Mouse (Mus musculus) right cerebral cortex, adult 2 months (tissue): ENCODE measurements around the gene Gpr84.
"Not testable (repeated sequence)": the region's sequence is repeated elsewhere in the genome, so short reads cannot be mapped to it uniquely, and the experiment has no call there.

Experiments used
- DNase-seq, 2 experiments: peaks; one replicate each; pipeline ENCODE4 v3.0.0; 2021 to 2022; ENCODE audit warnings: low spot score in 2 of 2

The Gpr84 gene

GRCm38 (mm10) chr15:103285778-103286417 is 24.5 kb downstream of the Gpr84 start:
- peak in 1 of 2 experiments; percentile 29 for DNase-seq

- DNase-seq, result peak in 1 of 2 experiments; percentile 8
Measured at GRCm38 (mm10) chr15:103284647-103285046, 25.8 kb downstream of the Gpr84 start.

- DNase-seq, result peak in 1 of 2 experiments; percentile 43
Measured at GRCm38 (mm10) chr15:103284066-103284465, 26.3 kb downstream of the Gpr84 start.

GRCm38 (mm10) chr15:103281465-103282205 is 28.8 kb downstream of the Gpr84 start:
- DNase-seq, result no peak

- DNase-seq, result no peak
Measured at GRCm38 (mm10) chr15:103280817-103281464, 29.5 kb downstream of the Gpr84 start.

GRCm38 (mm10) chr15:103279750-103280149 is 30.7 kb downstream of the Gpr84 start:
- no peak for DNase-seq

GRCm38 (mm10) chr15:103277949-103278348 is 32.5 kb downstream of the Gpr84 start:
- no peak for DNase-seq

- DNase-seq, result not testable (repeated sequence)
Measured at GRCm38 (mm10) chr15:103275943-103276342, 34.5 kb downstream of the Gpr84 start.

- peak; percentile 97 to 98 for DNase-seq
Measured at GRCm38 (mm10) chr15:103272419-103273279, 37.8 kb downstream of the Gpr84 start, which contains the start of gene Copz1. Gene Copz1 (plus strand): TSS chr15:103272714.

- DNase-seq, result no peak
Measured at GRCm38 (mm10) chr15:103268903-103269302, 41.5 kb downstream of the Gpr84 start.

GRCm38 (mm10) chr15:103264794-103265193 is 45.6 kb downstream of the Gpr84 start:
- no peak for DNase-seq

- DNase-seq, result no peak
Measured at GRCm38 (mm10) chr15:103259989-103260388, 50.4 kb downstream of the Gpr84 start.

- no peak for DNase-seq
Measured at GRCm38 (mm10) chr15:103259162-103259561, 51.2 kb downstream of the Gpr84 start.
